Mouse (Mus musculus) testis, postnatal 14 days (tissue): ENCODE data around the gene Nr2c1.
A peak's percentile ranks its signal among the peaks of the same experiment; 100 is the strongest.

Source experiments
- DNase-seq: peaks from one replicate; pipeline ENCODE4 v3.0.0; 2021; ENCODE audit warnings: low spot score

Nr2c1 gene

DNA sequence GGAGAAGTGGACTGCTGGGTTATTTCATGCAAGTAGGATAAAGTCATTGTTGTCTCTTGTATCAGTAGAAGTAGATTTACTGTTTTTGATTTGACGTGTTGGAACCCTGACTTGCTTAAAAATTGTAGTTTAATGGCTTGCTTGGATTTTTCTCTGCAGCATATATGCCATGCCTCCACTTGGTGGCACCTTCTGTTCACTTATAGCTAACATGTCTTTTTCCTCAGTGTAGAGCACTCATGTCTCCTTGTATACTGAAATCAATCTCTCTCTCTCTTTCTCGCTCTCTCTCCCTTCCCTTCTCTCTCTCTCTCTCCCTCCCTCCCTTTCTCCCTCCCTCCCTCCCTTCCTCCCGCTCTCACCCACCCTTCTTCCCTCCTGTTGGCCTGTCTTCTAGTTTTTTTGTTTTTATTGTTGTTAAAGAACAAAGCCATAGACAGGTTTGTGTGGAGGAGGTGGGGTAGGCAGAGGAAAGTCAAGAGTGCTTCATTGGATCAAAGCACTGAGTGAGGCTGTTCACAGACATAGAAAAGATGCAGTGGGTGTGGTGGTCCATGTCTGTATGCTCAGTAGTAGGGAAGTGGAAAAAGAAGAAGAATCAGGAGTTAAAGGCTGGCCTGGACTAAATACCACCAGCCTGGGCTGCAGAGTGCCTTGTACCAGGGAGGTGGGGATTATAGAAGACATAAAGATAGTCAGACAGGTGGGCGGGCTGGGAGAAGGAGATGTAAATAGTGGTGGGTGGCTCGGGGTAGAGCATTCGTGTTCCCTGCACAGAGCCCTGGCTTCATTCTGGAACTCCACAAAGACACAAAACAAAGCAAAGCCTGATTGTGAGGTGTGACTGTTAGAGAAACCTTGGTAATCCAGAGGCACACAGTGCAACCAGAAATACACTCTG, 63.1 kb downstream of the Nr2c1 start:
- no peak for DNase-seq

DNA sequence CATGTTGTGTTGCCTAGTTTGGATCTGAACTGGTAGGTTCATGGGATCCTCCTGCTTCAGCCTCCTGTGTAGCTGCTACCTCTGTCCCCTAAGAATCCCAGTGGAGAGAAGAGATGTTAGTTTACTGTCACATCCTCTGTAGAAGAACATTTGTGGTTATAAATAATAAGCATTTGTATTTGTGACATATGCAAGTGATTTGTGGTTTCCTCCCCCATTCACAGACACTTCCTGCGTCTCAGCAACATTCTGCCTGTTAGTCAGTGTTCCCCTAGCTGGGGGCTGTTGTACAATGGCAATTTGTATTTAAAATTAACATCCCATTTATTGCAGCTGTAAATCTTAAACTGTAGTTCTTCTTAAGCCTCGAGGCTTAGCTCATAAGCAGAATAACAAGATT, 63.9 kb downstream of the Nr2c1 start:
- DNase-seq = no peak

DNA sequence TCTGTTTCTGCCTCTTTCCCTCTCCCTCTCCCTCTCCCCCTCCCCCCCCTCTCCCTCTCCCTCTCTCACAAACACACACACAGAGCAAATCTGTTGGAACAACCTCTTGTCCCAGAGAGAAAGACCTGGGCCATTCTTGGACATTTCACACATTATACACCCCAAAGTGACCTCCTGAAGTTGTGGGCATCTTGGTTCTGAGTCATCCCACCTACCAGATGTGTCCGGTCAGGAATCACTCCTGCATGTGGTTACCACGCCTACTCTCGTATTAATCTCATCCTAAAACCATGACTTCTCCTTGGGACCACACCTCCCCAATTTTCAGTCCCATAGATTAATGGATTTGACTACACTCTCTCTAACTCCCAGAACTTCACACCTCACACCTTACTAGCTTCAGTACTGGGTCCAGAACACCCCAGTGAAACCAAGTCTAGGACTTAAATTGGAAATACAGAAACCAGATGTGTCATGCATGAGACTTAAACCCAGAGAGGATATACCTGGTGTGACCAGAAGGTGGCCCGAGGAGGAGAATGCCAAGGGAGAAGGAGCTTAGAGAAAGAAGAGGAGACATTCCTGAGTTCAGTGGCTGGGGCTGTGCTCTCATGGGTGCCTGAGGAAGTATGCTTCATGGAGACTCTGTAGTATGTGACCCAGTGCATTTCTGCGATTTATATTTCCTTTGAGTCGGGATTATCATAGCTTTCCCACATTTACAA, 77.4 kb downstream of the Nr2c1 start:
- no peak for DNase-seq

DNA sequence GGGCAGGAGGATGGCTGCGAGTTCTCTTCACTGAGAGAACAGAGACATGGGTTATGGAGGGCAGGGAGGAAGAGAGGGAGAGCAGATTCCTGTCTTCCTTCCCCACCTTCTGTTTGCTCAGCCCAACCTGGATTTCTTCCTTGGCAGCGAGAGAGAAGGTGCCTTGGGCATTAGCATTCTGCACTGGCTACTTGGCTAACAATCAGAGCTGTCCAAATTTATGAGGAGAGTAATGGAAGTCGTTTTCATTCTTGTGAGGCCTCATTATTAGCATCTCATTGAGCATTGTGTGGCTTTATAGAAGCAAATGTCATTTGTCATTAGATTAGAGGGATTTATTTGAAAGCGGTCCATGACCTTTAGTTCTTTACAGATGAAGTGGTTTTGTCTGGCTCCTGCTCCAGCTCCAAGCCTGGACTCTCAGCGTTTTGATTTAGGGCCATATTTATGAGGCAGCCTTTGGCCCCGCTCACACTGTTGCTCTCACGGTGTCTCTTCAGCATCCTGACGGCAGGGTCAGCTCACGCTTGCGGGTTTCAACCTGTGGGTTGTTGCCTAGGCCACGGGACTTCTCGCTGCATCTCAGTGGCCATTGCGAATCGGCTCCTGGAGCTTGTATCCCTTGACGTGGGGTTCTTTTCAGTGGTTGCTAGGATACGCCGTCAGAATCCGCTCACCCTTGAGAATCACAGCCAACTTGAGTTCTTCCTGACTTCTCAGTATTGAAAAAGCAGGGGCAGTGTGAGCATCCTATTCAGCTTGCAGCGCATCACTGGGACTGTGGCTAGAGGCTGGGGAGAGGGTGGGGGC, 82.6 kb downstream of the Nr2c1 start:
- DNase-seq = peak; percentile 11

DNA sequence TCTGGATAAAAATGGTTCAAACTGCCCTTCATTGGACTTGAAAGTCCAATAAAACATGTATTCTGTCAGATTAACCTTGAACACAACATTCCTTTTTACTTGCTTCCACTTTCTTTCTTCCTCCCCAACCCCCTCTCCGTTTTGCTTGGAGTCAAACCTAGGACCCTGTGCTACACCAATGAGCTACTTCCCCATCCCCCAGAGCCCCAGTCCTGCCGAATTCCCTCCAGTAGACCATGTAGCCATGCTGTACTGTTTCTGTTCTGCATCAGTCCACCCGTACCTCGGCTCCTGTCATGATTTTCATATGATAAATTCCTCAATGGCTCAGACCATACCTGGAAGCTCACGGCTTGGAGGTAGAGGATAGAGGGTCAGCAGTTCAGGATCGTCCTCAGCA, 83.2 kb downstream of the Nr2c1 start:
- no peak for DNase-seq

DNA sequence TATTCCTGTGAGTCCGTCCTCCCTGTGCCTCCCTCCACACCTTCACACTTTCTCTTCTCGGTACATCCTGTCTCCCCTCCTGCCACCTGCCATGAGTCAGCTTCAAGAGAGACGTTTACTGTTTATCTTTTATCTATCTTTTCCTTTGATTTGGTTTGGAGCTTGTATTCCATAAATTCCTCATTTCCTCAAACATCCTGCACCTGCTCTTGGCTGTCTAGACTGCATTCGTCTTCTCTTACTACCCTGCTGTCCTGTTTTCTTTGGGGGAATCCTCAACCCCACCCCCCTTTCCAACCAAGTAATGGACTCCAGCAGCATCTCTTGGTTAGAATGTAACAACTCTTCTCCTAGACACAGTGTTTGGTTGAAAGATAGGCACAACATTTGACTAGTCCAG, 87.4 kb downstream of the Nr2c1 start:
- peak; percentile 49 for DNase-seq

DNA sequence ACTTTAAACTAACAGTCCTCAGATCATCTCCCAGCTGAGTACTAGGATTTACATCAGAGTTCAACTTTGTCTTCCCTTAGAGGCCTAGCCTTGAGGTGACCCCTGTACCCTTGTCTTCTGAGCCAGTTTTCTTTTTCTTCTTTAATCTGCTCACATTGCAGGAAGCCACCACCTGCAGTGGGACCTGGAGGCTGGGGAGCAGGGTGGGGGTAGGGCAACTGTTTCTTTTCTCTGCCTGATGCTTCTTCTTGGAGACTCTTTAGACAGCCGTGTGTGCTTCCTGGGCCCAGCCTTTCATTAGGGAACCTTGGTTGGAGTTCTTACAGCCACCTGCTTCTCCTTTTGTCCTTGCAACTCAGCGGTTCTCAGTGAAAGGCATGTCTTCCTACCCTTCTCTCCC, 93.5 kb downstream of the Nr2c1 start:
- no peak for DNase-seq
